Mouse (Mus musculus): Measurements from ENCODE around the gene Ank3. TPM values are rescaled to one million over a fixed set of nuclear protein-coding genes. Genes with fewer than 3 reads are reported as not detected.
A peak's percentile ranks its signal among the peaks of the same experiment; 100 is the strongest.

The Ank3 gene
- total RNA-seq, 2 experiments from 2014 or later: 459 to 516 TPM

DNA sequence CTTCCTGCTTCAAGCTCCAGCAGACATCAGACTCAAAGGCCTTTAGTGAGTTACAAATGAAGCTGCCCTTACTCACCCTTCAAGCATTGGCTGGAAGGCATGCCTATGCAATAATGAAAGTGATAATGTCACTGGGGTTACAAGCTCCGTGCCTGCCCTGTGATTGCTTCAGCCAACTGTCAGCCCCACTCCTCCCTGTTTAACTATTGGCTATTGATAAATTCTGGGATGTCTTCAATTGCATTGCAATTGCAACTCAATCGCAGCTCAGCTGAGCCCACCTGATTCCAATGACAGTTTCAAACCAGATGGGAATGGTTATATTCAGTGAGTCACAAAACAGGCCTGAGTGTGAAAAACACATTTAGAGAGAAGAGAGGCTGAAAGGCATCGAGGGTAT is 80.3 kb downstream of the Ank3 start:
- no peak for DNase-seq

- DNase-seq: peak in 1 of 2 experiments; percentile 38
Observed at GRCm38 (mm10) chr10:69485191-69485786, 86.7 kb downstream of the Ank3 start.

GRCm38 (mm10) chr10:69490182-69490581 is 91.6 kb downstream of the Ank3 start:
- no peak for DNase-seq

DNA sequence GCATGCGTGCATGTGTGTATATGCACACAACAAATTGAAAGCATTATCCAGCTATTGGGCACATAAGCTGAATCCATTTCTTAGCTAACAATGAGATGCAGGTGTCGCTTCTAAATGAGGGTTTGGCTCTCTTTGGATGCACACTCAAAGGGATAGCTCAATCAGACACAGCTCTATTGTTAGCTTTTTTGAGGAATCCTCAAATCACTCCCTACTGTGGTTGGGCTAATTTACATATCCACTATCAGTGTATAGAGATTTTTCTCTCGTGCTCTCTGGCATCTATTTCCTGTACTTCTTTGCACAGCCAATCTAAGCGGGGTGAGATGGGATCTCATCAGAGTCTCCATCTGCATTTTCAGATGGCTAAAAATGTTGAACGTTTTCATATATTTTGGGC is 93.4 kb downstream of the Ank3 start:
- no peak for DNase-seq

DNA sequence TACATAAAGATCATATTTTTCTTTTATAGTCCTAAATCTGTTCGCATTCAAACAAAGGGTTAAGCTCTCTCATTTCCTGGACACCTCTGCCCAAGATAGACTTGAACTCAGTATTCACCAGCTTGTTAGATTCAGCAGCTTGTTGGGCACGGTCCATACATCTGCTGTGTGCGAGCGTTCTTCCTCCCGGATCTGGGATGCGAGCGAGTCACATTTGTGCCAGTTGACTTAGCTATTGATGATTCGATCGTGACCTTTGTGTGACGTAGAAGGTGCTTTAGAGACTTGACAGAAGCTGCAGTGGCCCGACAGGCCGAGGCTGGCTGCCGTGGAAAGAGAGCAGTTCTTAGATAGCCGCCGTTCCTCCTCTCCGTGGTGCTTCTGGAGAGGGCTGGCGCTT is 98.8 kb downstream of the Ank3 start:
- DNase-seq: peak; percentile 32 to 33

GRCm38 (mm10) chr10:69500171-69500860 is 101.7 kb downstream of the Ank3 start:
- DNase-seq: peak in 1 of 2 experiments; percentile 44

GRCm38 (mm10) chr10:69503791-69504190 is 105.2 kb downstream of the Ank3 start:
- no peak for DNase-seq

- DNase-seq: no peak
Observed at GRCm38 (mm10) chr10:69507719-69508118, 109.1 kb downstream of the Ank3 start.

DNA sequence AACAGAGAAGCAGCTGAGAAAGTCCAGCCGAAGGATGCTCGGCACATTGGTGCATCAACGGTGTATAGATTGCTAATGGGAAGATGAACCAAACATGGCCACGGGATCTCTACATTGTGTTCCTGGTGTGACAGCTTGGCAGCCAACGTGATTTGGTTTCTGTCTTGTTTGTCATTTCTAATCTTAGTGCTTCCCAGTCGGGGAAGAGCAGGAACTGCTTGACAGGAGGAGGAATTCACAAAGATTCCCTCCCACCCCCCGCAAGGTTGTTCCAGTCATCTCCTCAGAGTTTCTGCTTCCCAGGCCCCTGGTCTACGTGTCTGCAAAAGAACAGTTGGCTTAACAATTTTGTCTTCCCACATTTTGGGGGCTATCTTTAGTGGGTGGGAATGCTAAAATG is 111.8 kb downstream of the Ank3 start:
- peak in 1 of 2 experiments; percentile 23 for DNase-seq

DNA sequence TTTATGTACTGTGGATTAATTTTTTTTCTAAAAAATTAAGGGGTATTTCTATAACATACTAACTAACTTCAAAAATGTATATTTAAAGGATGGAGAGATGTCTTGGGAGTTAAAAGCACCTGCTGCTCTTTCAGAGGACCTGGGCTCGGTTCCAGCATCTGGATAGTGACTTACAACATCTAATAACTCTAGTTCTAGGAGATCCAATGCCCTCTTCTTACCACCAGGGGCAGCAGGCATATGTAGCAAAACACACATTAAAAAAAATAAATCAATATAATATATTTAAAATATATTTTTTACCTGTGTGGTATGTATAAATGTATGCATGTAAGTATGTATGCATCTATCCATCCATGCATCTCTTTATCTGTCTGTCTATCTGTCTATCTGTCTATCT is 112.7 kb downstream of the Ank3 start:
- DNase-seq: no peak

DNA sequence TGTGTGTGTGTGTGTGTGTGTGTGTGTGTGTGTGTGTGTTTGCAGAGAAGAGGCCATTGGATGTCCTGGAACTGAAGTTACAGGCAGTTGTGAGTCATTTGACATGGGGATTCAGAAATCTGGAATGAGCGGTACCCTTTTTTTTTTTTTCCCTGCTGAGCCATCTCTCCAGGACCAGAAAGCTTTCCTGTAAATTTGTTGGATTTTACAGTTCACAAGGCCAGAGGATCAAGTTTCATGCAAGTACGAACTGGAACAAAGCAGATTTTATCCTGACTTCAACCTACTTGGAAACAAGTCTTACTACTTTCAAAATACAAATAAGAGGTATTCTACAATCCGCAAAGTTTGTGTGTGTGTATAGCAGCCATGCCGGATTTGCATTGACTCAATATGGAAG is 123.4 kb downstream of the Ank3 start:
- no peak for DNase-seq

DNA sequence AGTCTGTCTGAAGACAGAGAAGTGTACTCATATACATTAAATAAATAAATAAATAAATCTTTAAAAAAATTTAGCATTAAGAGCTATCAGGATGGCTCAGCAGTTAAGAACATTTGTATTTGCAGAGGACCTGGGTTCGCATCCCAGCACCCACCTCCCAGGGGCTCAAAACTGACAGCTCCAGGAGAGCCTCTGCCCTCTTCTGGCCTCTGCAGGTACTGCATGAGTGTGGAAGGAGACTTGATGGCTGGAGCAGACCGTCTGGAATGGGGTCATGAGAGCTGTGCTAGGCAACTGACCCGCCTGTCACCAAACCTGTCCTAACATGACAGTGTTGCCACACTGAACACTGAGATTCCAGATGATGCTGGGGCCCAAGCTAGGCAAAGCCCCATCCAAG is 124.6 kb downstream of the Ank3 start:
- no peak for DNase-seq

GRCm38 (mm10) chr10:69527318-69527717 is 128.7 kb downstream of the Ank3 start:
- DNase-seq: no peak

DNA sequence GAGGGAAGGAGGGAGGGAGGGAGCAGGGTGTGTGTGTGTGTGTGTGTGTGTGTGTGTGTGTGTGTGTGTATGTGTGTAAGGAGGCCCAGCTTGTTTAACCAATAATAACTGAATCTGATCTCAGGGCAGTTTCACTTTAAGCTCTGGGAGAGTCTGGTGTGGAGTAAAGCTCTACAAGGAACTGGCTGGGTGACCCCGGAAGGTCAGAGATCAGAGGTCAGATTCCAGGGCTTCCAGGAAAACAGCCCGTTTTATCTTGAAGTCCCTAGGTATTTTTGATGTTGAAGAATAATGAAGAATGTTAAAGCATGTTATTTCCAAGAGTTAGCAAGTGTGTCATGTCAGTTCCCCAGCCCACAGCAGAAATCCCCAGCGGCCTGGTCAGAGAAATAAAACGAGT is 130.2 kb downstream of the Ank3 start:
- no peak for DNase-seq

GRCm38 (mm10) chr10:69530326-69530725 is 131.8 kb downstream of the Ank3 start:
- DNase-seq: no peak

GRCm38 (mm10) chr10:69531569-69531968 is 133.0 kb downstream of the Ank3 start:
- DNase-seq: no peak

- no peak for DNase-seq
Observed at GRCm38 (mm10) chr10:69532169-69532730, 133.7 kb downstream of the Ank3 start.

DNA sequence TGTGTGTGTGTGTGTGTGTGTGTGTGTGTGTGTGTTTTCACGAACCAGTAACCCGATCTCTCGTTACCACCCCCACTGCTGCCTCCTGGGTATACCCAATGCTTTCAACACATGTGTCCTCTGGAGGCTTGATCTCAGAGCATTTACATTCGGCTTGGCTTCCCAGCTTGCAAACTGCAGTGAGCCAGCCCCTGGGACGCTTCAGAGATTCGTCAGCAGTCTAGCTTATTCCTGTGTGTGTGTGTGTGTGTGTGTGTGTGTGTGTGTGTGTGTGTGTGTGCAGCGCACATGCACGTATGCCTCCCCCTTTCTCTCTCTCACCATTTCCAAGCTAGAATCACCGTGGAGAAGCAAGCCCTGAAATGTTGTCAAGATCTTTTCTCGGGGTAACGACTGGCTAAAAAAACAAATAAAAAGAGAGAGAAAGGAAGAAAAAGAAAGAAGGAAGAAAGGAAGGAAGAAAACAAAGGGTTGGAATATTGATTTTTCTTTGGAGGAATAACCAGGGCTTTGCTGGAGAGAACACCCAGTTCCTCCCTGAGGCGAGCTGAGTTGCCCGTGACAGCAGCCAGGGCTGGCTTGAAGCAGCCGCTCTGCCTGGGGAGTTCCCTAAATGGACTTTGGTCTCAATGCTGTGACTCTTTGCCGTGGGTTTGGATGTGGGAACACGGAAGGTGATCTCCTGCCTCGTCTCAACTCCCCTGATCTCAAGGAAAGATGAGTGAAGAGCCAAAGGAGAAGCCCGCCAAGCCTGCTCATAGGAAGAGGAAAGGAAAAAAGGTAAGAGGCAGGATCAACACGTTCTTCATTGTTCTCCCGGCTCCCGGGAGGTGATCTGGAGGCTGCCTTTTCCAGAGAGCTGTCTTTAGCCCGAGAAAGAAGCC is 135.2 kb downstream of the Ank3 start:
- peak; percentile 50 for DNase-seq

GRCm38 (mm10) chr10:69534716-69535115 is 136.1 kb downstream of the Ank3 start:
- DNase-seq: no peak

DNA sequence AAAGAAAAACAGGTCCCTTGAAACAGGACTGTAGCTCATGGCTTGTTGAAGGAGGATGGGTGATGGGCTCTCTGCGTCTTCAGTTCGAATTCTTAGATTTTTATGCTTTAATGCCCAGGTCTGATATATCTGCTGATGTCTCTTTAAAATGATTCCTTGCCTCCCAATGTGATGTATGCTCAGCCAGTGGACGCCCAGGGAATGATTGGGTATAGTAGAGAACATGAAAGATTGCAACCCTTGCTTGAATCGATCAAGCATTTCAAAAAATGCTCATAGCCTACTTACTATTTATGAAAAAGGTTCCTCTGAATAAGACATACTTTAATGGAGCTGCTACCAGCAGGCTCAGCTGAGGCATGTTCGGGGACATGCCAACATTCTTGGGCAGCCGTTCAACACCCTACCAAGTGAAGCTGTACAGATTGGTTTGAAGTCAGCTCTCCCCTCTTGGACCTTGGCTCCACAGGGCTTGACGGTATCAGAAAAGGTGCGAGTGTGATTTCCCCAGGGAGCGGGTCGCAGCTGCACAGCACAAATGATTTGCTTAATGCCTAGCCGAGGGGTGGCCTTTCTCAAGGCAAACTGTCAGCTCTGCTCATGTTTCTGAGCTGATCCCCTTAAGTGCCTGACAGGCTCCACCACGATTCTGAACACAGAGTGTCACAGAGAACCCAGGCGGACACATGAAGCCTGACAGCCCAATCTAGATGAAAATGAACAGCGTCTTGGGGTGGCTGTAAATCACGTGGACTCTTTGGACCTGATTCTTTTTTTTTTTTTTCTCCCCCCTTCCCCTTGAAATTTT is 136.8 kb downstream of the Ank3 start:
- peak; percentile 44 to 46 for DNase-seq

DNA sequence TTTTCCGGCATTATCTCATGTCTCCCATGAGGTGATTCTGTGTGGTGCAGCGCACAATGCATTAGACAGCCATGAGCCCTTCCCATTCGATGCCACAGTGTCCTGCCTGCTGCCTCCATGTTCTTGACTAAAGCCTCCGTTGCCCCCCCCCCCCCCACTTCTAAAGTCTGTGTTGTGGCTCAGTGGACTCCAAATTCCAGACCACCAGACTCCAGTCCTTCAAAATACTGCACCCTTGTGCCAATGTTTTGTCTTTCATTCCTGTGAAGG is 137.3 kb downstream of the Ank3 start:
- DNase-seq: no peak

GRCm38 (mm10) chr10:69536372-69537075 is 138.0 kb downstream of the Ank3 start:
- DNase-seq: no peak
